Mouse (Mus musculus) ovary, postnatal 14 days (tissue): Measurements from ENCODE around the gene Tnfrsf9.

Experiments
- DNase-seq: peaks from one replicate; pipeline ENCODE4 v3.0.0; 2022; ENCODE audit warnings: low spot score

Tnfrsf9 gene

DNA sequence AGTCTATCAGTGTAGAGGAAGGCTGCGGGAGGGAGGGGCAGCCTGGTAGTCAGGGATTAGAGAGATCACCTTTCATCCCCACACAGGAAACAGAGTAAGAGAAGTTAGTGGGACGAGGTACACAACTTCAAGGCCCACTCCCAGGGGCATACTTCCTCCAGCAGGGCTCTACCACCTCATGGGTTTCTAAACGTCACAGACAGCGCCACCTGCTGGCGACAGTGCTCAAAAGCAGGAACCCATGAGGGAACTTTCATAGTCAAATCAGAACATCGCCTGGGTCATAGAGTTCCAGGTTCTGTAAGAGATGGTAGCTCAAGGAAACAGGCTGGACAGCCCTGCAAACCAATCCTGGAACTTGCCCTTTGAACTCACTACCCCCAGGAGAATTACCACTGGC is 75.8 kb downstream of the Tnfrsf9 start:
- no peak for DNase-seq
